Mouse (Mus musculus) heart, embryonic 13.5 days (tissue): ENCODE results near the gene 1110002E22Rik. TPM values are rescaled to one million over a fixed set of nuclear protein-coding genes. Genes with fewer than 3 reads are reported as not detected.

Source experiments
- ATAC-seq: fragments of 200-750 bp; cut with Nextera tagmentation; 2 replicates; pipeline ENCODE4 v1.8.0; 2017; ENCODE audit warnings: moderate TSS enrichment; ENCODE audit not compliant: insufficient number of reproducible peaks, low FRiP score, low TSS enrichment; ENCODE audit errors: extremely low read depth
- H3K27ac ChIP-seq: fragments of 300-500 bp; sonication (generic); replicated peaks from 2 replicates; pipeline ENCODE4 v1.5.1; 2015; ENCODE audit warnings: moderate library complexity, mild to moderate bottlenecking, inconsistent platforms
- H3K27me3 ChIP-seq: fragments of 300-500 bp; sonication (generic); replicated peaks from 2 replicates; pipeline ENCODE4 v1.6.1; 2015; ENCODE audit warnings: mild to moderate bottlenecking, inconsistent platforms
- H3K36me3 ChIP-seq: fragments of 300-500 bp; sonication (generic); 2 replicates; pipeline ENCODE4 v1.6.1; 2015; ENCODE audit warnings: mild to moderate bottlenecking, inconsistent platforms
- H3K4me1 ChIP-seq: fragments of 300-500 bp; sonication (generic); 2 replicates; pipeline ENCODE4 v1.6.1; 2015; ENCODE audit warnings: inconsistent platforms
- H3K4me2 ChIP-seq: fragments of 300-500 bp; sonication (generic); 2 replicates; pipeline ENCODE4 v1.6.1; 2015; ENCODE audit warnings: inconsistent platforms, mild to moderate bottlenecking, moderate library complexity
- H3K4me3 ChIP-seq: fragments of 300-500 bp; sonication (generic); 2 replicates; pipeline ENCODE4 v1.5.1; 2015; ENCODE audit warnings: moderate library complexity, mild to moderate bottlenecking, inconsistent platforms
- H3K9ac ChIP-seq: fragments of 300-500 bp; sonication (generic); 2 replicates; pipeline ENCODE4 v1.6.1; 2015; ENCODE audit warnings: inconsistent platforms, mild to moderate bottlenecking, moderate library complexity
- H3K9me3 ChIP-seq: fragments of 300-500 bp; sonication (generic); 2 replicates; pipeline ENCODE4 v1.6.1; 2016; ENCODE audit warnings: inconsistent platforms
- whole genome bisulfite sequencing: fragments of 180-500 bp; shearing (Covaris S2); methylation state at CpG from one replicate; pipeline ENCODE4 v1.1.7; 2015; ENCODE audit warnings: mixed read lengths; 5-methylcytosine and 5-hydroxymethylcytosine counted together
- polyA plus RNA-seq: library from polyadenylated mRNA; unstranded; fragments of >200 nt; fragmentation: Nextera tagmentation; extraction: Ambion mirVana; gene quantifications from 2 replicates; pipeline ENCODE4 v1.2.1, GENCODE M21; 2015

The 1110002E22Rik gene
- polyA plus RNA-seq, 1 experiment from 2014 or later, result 9.4 TPM

DNA sequence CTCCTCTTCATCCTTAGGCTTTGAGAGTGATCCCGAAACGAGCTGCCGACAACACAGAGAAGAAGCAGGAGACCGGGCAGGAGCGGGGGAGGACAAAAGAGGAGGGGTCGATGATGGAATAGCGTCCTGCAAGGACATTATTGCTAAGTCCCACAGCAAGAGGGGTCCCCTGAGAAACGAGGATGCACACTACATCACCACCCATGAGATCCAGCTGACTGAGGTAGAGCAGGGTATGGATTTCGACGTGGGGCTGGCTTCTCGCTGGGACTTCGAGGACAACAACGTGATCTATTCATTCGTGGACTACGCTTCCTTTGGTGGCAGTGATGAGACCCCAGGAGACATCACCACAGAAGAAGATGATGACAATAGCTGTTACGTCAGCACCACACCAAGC is 1.1 kb downstream of the 1110002E22Rik start:
- Histone ChIP-seq H3K4me3 (peak overlapping the region; percentile 52), H3K9ac (peak overlapping the region; percentile 85), H3K4me1 (peaks cover 75% of the 10 kb centered on the region), H3K27ac (peak overlapping the region; percentile 98), H3K27me3 (no peaks in the 10 kb centered on the region), H3K9me3 (no peaks in the 10 kb centered on the region), H3K36me3 (0 out of 2 replicates have a peak, but pooled peaks cover 6% of the 10 kb centered on the region), H3K4me2 (peak overlapping the region; percentile 77)
- 74% methylated on average over 16 of the region's 16 CpGs for WGBS
- ATAC-seq, result no peak

DNA sequence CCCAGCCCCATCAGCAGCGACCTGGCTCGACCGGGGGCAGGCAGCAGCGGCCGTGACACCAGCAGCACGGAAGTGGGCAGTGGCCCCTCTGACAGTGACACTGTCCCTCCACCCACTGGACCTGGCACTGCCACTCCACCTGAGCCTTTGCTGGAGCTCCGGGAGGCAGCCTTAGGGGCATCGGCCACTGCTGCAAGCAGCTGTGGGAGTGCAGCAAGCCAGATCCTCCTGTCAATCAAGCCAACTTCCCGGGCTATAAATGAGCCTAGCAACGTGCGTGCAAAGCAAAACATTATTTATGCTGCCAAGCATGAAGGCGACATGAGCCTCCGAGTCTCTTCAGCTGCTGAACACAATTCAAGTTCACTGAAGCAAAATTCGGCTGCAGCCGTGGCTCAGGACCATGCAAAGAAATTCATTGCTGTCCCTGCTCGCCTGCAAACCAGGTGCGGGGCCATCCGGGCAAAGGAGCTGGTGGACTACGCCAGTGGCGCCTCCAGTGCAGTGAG is 1.6 kb downstream of the 1110002E22Rik start:
- H3K4me2 ChIP-seq, result peak overlapping the region; percentile 77
- peaks cover 72% of the 10 kb centered on the region for H3K4me1 ChIP-seq
- H3K9ac ChIP-seq, result peak overlapping the region; percentile 85
- H3K36me3 ChIP-seq, result 0 out of 2 replicates have a peak, but pooled peaks cover 6% of the 10 kb centered on the region
- H3K27ac ChIP-seq, result peak overlapping the region; percentile 98
- WGBS, result 70% methylated on average over 20 of the region's 20 CpGs
- peak overlapping the region; percentile 52 for H3K4me3 ChIP-seq
- no peaks in the 10 kb centered on the region for H3K27me3 ChIP-seq
- ATAC-seq, result no peak
- no peaks in the 10 kb centered on the region for H3K9me3 ChIP-seq

DNA sequence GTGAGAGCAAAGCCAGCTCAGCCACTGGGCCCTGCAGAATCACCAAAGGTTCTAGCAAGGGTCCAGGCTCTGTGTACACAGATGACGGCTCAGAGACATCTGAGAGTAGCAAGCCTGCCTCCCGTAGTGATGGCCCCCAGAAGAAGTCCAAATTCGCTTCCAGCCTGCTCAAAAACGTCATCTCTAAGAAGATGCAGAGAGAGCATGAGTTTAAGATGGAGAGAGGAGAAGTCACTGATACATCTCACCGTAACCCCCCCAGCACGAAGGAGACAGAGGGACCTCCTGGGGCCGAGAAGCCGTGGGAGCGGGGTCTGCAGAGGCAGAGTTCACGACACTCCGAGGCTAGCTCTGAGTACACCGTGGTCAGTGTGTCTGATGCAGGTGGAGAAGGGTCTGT is 2.4 kb downstream of the 1110002E22Rik start, which contains the start of gene Gm5105:
Gene Gm5105 (minus strand): TSS at position 101 of the 400 bp plus-strand sequence.
- Histone ChIP-seq H3K4me3 (peak within 1 kb of the TSS; percentile 52), H3K27me3 (no peaks in the 10 kb centered on the region), H3K4me2 (peak within 1 kb of the TSS; percentile 77), H3K36me3 (0 out of 2 replicates have a peak, but pooled peaks cover 6% of the 10 kb centered on the region), H3K4me1 (peaks cover 77% of the 10 kb centered on the region), H3K9me3 (no peaks in the 10 kb centered on the region), H3K9ac (peak within 1 kb of the TSS; percentile 85), H3K27ac (peak within 1 kb of the TSS; percentile 98)
- no peak for ATAC-seq
- 81% methylated on average over 12 of the region's 12 CpGs for WGBS

DNA sequence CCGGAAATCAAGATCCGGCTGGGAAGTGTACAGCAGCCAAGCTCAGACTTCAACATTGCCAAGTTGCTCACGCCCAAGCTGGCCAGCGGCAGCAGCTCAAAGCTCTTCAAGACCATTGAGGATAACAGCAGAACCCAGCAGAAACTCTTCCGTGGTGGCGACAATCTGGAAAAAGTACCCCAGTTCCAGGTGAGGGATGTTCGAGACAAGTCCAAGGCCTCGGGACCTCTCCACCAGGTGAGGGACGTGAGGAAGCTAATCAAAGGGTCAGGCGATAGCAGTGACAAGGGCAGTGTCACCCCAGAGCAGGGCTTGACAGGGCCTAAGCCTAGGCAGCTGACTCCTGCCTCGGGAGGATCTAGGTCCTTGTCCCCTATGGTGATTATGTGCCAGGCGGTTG is 3.3 kb downstream of the 1110002E22Rik start:
- H3K27me3 ChIP-seq, result no peaks in the 10 kb centered on the region
- peaks cover 78% of the 10 kb centered on the region for H3K4me1 ChIP-seq
- H3K36me3 ChIP-seq, result 0 out of 2 replicates have a peak, but pooled peaks cover 6% of the 10 kb centered on the region
- ATAC-seq, result no peak
- peak overlapping the region; percentile 77 for H3K4me2 ChIP-seq
- no peaks in the 10 kb centered on the region for H3K9me3 ChIP-seq
- 86% methylated on average over 12 of the region's 12 CpGs for WGBS
- H3K4me3 ChIP-seq, result peak overlapping the region; percentile 52
- peak overlapping the region; percentile 85 for H3K9ac ChIP-seq
- peak overlapping the region; percentile 85; the same call in 1 of the 2 replicates for H3K27ac ChIP-seq

DNA sequence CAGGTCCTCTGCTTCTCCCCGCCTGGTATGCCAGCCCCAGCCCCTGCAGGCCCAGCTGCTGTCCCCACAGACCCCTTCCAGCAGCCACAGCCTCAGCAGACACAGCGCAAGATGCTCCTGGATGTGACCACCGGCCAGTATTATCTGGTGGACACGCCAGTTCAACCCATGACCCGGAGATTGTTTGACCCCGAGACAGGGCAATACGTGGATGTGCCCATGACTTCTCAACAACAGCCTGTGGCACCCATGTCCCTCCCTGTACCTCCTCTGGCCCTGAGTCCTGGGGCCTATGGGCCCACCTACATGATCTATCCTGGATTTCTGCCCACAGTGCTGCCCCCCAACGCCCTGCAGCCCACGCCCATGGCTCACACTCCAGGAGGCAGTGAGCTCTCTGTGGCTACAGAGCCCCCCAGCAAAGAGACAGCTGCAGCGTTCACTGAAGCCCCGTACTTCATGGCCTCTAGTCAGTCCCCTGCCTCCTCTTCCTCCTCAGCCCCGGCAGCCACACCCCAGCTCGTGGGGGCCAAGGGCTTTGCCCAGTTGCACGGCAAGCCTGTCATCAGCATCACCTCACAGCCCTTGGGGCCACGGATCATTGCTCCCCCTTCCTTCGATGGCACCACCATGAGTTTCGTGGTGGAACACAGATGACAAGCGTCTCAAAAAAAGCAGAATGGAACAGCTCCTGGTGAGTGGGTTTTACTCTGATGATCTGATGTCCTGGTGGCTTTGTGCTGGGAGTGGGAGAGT is 5.1 kb downstream of the 1110002E22Rik start:
- Histone ChIP-seq H3K4me2 (peak overlapping the region; percentile 77), H3K27me3 (no peaks in the 10 kb centered on the region), H3K36me3 (0 out of 2 replicates have a peak, but pooled peaks cover 6% of the 10 kb centered on the region), H3K4me3 (peak overlapping the region; percentile 52), H3K9ac (peak overlapping the region; percentile 85), H3K4me1 (peaks cover 78% of the 10 kb centered on the region), H3K9me3 (no peaks in the 10 kb centered on the region), H3K27ac (peak overlapping the region; percentile 85)
- 46% methylated on average over 18 of the region's 18 CpGs for WGBS
- no peak for ATAC-seq

DNA sequence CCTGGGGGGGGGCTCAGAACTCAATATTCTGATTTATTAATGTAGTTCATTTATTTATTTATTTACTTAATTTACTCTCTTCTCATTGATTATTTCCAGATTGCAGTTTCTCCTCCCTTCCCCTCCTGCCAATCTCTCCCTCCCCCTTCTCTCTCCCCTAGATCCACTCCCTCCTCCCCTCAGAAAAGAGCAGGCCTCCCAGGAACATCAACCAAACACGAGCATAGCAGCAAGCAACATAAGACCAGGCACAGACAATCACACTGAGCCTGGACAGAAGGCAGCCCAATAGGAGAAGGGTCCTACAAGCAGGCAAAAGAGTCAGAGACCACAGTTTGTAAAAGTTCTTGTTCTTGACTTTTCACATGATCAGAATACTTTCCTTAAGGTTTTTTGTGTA is 6.2 kb downstream of the 1110002E22Rik start:
- H3K27ac ChIP-seq, result peak overlapping the region; percentile 64
- peak overlapping the region; percentile 77 for H3K4me2 ChIP-seq
- H3K4me3 ChIP-seq, result peak overlapping the region; percentile 52
- H3K9ac ChIP-seq, result peak overlapping the region; percentile 85
- peaks cover 78% of the 10 kb centered on the region for H3K4me1 ChIP-seq
- H3K36me3 ChIP-seq, result 0 out of 2 replicates have a peak, but pooled peaks cover 6% of the 10 kb centered on the region
- H3K9me3 ChIP-seq, result no peaks in the 10 kb centered on the region
- no peak for ATAC-seq
- no peaks in the 10 kb centered on the region for H3K27me3 ChIP-seq
- 17% methylated on average over 1 of the region's 1 CpGs for WGBS

DNA sequence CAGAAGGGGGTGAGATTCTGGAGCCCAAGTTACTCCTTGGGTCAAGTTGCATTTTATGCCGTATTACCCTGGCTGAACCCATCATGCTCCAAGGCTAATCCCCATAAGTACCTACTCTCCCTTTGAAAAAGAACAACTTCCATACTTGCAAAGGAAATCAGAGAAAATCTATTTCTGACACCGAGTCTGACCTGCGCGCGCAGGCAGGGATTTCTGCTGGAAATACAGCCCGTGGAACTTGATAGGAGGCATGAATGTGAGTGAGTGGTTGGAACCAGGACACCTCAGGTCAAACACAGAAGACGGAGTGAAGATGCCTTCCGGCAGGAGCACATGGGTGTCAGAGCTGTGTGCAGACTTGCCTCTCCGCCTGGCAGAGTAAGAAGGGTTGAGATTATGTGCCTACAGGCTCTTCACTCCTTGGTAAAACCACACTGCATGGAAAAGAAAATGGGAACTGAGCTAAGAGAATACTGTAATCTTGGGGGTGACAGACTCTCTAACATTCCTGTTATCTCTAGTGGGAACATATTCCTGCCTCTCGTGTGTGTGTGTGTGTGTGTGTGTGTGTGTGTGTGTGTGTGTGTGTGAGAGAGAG is 6.7 kb downstream of the 1110002E22Rik start:
- no peaks in the 10 kb centered on the region for H3K27me3 ChIP-seq
- H3K9ac ChIP-seq, result peak overlapping the region; percentile 85
- H3K36me3 ChIP-seq, result 0 out of 2 replicates have a peak, but pooled peaks cover 6% of the 10 kb centered on the region
- H3K4me2 ChIP-seq, result peak overlapping the region; percentile 77
- peak overlapping the region; percentile 64 for H3K27ac ChIP-seq
- ATAC-seq, result no peak
- peaks cover 73% of the 10 kb centered on the region for H3K4me1 ChIP-seq
- 53% methylated on average over 10 of the region's 10 CpGs for WGBS
- H3K9me3 ChIP-seq, result no peaks in the 10 kb centered on the region
- peak overlapping the region; percentile 52 for H3K4me3 ChIP-seq

DNA sequence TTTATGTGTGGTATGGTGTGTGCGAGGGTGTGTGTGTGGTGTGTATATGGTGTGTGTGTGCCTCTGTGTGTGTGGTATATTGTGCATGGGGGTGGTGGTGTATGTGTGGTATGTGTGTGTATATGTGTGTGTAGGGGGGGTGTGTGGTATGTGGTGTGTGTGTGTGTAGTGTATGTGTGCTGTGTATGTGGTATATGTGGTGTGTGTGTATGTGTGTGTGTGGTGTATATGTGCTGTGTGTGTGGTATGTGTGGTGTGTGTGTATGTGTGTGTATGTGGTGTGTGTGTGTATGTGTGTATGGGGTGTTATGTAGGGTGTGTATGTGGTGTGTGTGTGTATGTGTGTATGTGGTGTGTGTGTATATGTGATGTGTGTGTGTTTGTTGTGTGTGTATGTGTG is 9.4 kb downstream of the 1110002E22Rik start:
- H3K4me3 ChIP-seq, result no peak overlapping the region

DNA sequence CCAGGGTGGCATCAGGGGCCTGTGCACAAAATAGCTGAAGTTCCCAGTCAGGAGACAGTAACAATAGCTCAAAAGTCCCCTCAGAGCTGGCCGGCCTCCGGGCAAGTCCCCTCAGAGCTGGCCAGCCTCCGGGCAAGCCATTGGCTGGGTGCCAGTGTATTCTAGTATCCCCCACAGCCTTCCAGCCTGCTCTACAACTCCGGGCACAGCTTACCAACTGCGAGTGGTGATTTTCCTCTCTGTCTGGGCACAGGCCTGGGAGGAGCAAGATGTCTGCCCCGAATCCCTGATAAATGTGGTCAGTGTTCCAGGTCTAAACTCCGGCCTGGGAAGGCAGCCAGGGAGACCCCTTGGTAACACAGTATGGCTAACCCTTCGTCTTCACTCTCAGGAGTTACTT is 10.4 kb downstream of the 1110002E22Rik start:
- Histone ChIP-seq H3K36me3 (peaks cover 27% of the 10 kb centered on the region), H3K9me3 (no peaks in the 10 kb centered on the region), H3K4me2 (peak overlapping the region; percentile 77), H3K27me3 (no peaks in the 10 kb centered on the region), H3K4me1 (peaks cover 58% of the 10 kb centered on the region), H3K4me3 (peak overlapping the region; percentile 0; the same call in 1 of the 2 replicates), H3K9ac (peak overlapping the region; percentile 25), H3K27ac (peak overlapping the region; percentile 74)
- WGBS, result 35% methylated on average over 8 of the region's 8 CpGs
- ATAC-seq, result no peak; the same call in 1 of the 2 replicates

More for the DNA sequence above, 9.4 kb downstream of the 1110002E22Rik start:
- Histone ChIP-seq H3K9me3 (no peaks in the 10 kb centered on the region), H3K9ac (peak overlapping the region; percentile 52), H3K27ac (no peak overlapping the region), H3K4me1 (peaks cover 68% of the 10 kb centered on the region), H3K4me2 (peak overlapping the region; percentile 77; the same call in 1 of the 2 replicates), H3K27me3 (no peaks in the 10 kb centered on the region), H3K36me3 (peaks cover 17% of the 10 kb centered on the region)
- WGBS, result 88% methylated on average over 1 of the region's 1 CpGs
- ATAC-seq, result no peak

DNA sequence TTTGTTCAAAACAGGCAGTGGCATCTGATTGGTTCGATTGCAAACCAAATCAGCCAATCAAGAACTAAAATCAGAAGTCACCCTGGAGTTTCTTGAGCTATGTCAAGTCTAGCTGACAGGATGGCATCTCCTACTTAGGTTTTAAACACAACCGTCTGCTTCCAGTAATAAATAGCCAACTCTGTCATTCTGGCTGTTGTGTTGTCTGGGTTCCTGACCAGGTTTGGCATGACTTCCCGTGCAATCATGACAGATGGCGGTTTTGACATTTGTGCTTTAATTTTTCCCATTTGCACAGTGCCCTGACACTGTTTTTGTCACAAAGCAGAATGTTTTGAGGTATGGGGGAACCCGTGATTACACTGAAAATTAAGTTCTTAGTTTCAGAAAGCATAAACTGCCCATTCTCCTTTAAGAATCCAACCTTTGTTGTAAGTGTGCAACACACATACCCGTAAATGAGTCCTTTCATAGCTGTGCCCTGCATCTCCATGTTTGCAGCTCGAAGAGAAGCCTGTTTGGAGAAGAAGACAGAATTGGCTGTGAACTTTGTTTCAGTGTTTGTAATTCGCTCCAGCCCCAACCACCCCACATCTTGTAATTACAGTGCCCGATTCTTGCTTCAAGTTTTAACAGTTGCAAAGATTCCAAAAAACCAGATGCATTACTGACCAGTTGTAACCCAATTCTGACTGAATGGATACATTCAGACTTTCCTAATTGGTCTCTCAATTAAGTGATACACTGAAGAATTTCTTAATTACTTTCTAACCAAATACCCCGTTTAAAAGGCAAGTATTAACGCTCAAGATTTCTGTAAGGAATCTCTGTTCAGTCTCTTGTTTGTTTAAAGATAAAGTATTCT is 12.9 kb downstream of the 1110002E22Rik start:
- Histone ChIP-seq H3K27ac (no peak overlapping the region), H3K4me3 (no peak overlapping the region), H3K27me3 (no peaks in the 10 kb centered on the region), H3K4me2 (no peak overlapping the region), H3K36me3 (peaks cover 36% of the 10 kb centered on the region), H3K9ac (no peak overlapping the region), H3K9me3 (no peaks in the 10 kb centered on the region), H3K4me1 (peaks cover 52% of the 10 kb centered on the region)
- 71% methylated on average over 11 of the region's 11 CpGs for WGBS
- ATAC-seq, result no peak
